Mouse (Mus musculus) ES-Bruce4 (cell line): Measurements from ENCODE around the gene Uso1.

ENCODE experiments used
- CTCF ChIP-seq: IDR thresholded peaks from one replicate; pipeline ENCODE4 v1.8.1; 2011; ENCODE audit warnings: low read depth, low read length
- EP300 ChIP-seq: IDR thresholded peaks from 2 replicates; pipeline ENCODE4 v1.6.1; 2011; ENCODE audit warnings: low read depth, low read length; ENCODE audit not compliant: insufficient read depth
- POLR2A ChIP-seq: IDR thresholded peaks from one replicate; pipeline ENCODE4 v1.8.1; 2011; ENCODE audit warnings: low read length; ENCODE audit not compliant: insufficient read depth

GRCm38 (mm10) chr5:92198266-92198665 lies 60.5 kb downstream of the Uso1 start:
- TF ChIP-seq POLR2A: no peak
- TF ChIP-seq CTCF: no peak
- TF ChIP-seq EP300: no peak
